Mouse (Mus musculus) ES-E14 (cell line): ENCODE measurements around the gene Kdm4b.

Experiments
- ZC3H11A ChIP-seq: IDR thresholded peaks from 2 replicates; pipeline ENCODE4 v1.6.1; 2012; ENCODE audit warnings: low read depth, mild to moderate bottlenecking, inconsistent platforms, low read length, borderline replicate concordance
- ZNF384 ChIP-seq: IDR thresholded peaks from 2 replicates; pipeline ENCODE4 v1.6.1; 2012; ENCODE audit warnings: low read depth, low read length, inconsistent platforms

DNA sequence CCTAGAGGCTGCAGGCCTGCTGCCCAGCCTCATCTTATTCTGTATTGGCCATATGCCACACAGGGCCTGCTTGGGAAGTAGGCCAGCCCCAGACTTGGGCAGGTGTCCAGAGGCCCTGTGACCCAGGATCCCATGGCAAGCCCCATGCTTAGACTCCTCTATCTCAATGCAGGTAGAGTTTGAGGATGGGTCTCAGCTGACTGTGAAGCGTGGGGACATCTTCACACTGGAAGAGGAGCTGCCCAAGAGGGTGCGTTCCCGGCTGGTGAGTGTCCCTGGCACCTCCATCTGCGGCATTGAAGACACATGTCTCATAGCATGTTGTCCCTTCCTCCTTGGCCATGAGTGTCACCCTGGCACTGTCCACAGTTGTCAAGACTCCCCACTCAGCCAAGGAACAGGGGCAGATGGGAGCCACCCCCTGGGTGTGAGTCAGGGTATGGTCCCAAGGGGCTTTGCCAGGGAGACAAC is 75.2 kb downstream of the Kdm4b start:
- no peak for TF ChIP-seq ZNF384
- TF ChIP-seq ZC3H11A = no peak
